Mouse (Mus musculus) heart, embryonic 14.5 days (tissue): ENCODE data around the gene Hcfc1r1. TPM values are rescaled to one million over a fixed set of nuclear protein-coding genes. Genes with fewer than 3 reads are reported as not detected.

Experiments
- ATAC-seq: fragments of 200-750 bp; cut with Nextera tagmentation; 2 replicates; pipeline ENCODE4 v1.8.0; 2017; ENCODE audit warnings: low read depth, moderate TSS enrichment; ENCODE audit not compliant: insufficient number of reproducible peaks, insufficient read depth, low FRiP score
- H3K27ac ChIP-seq, 2 experiments: fragments of 200-500 bp in 1 of 2; fragments of 300-500 bp in 1 of 2; sonication (generic) in 1 of 2; replicated peaks in 1 of 2; 2 replicates each; pipeline ENCODE4 v1.5.1; 2012 to 2014; ENCODE audit warnings: low read depth in 2 of 2, low read length in 2 of 2, control low read depth in 1 of 2, mild to moderate bottlenecking in 1 of 2, mixed read lengths in 1 of 2; ENCODE audit not compliant: control insufficient read depth in 1 of 2, insufficient read depth in 1 of 2
- H3K27me3 ChIP-seq: fragments of 300-500 bp; sonication (generic); 2 replicates; pipeline ENCODE4 v1.6.1; 2014; ENCODE audit warnings: mild to moderate bottlenecking, low read length, control low read depth; ENCODE audit not compliant: control insufficient read depth, insufficient read depth
- H3K36me3 ChIP-seq: fragments of 300-500 bp; sonication (generic); 2 replicates; pipeline ENCODE4 v1.6.1; 2014; ENCODE audit warnings: mild to moderate bottlenecking, control low read depth, low read length, mixed read lengths; ENCODE audit not compliant: control insufficient read depth, insufficient read depth
- H3K4me1 ChIP-seq, 2 experiments: fragments of 200-500 bp in 1 of 2; fragments of 300-500 bp in 1 of 2; sonication (generic) in 1 of 2; 2 replicates each; pipeline ENCODE4 v1.6.1; 2012 to 2014; ENCODE audit warnings: low read length in 2 of 2, control low read depth in 1 of 2, mixed read lengths in 1 of 2; ENCODE audit not compliant: control insufficient read depth in 2 of 2, insufficient read depth in 2 of 2
- H3K4me2 ChIP-seq: fragments of 300-500 bp; sonication (generic); 2 replicates; pipeline ENCODE4 v1.6.1; 2014; ENCODE audit warnings: mild to moderate bottlenecking, low read length
- H3K4me3 ChIP-seq, 2 experiments: fragments of 200-500 bp in 1 of 2; fragments of 300-500 bp in 1 of 2; sonication (generic) in 1 of 2; 2 replicates each; pipeline ENCODE4 v1.5.1; 2012 to 2014; ENCODE audit warnings: low read length in 2 of 2, mild to moderate bottlenecking in 2 of 2, control low read depth in 1 of 2, low read depth in 1 of 2, moderate library complexity in 1 of 2; ENCODE audit not compliant: control insufficient read depth in 1 of 2, insufficient read depth in 1 of 2
- H3K9ac ChIP-seq: fragments of 300-500 bp; sonication (generic); 2 replicates; pipeline ENCODE4 v1.6.1; 2014; ENCODE audit warnings: mild to moderate bottlenecking, low read length
- H3K9me3 ChIP-seq: fragments of 300-500 bp; sonication (generic); 2 replicates; pipeline ENCODE4 v1.6.1; 2016; ENCODE audit warnings: low read length, control low read depth; ENCODE audit not compliant: control insufficient read depth
- WGBS: fragments of 180-500 bp; shearing (Covaris S2); extraction: QIAGEN DNeasy Blood & Tissue Kit; methylation state at CpG from one replicate; pipeline ENCODE4 v1.1.7; 2014; 5-methylcytosine and 5-hydroxymethylcytosine counted together
- polyA plus RNA-seq: library from polyadenylated mRNA; unstranded; fragments of >200 nt; fragmentation: Nextera tagmentation; extraction: Ambion mirVana; gene quantifications from 2 replicates; pipeline ENCODE4 v1.2.1, GENCODE M21; 2014

The Hcfc1r1 gene
- polyA plus RNA-seq, 1 experiment from 2014 or later = 403 TPM

GRCm38 (mm10) chr17:23722376-23723125 is 49.2 kb downstream of the Hcfc1r1 start, which contains the start of gene 1520401A03Rik:
1520401A03Rik (minus strand) TSS chr17:23722783.
- no peak for ATAC-seq
- no peak within 1 kb of the TSS for H3K4me2 ChIP-seq
- H3K36me3 ChIP-seq = no peaks in the 10 kb centered on the region
- no peak within 1 kb of the TSS for H3K27ac ChIP-seq
- H3K27me3 ChIP-seq = no peaks in the 10 kb centered on the region
- H3K4me1 ChIP-seq = peaks cover 4 to 9% of the 10 kb centered on the region in 2 experiments; a peak in 3 of 4 replicates
- H3K9me3 ChIP-seq = no peaks in the 10 kb centered on the region
- H3K4me3 ChIP-seq = no peak within 1 kb of the TSS
- no peak within 1 kb of the TSS for H3K9ac ChIP-seq
- WGBS = 48% methylated on average over 7 of the region's 7 CpGs

Other genes with a start within 250 kb of the Hcfc1r1 start
- not detected in 2 replicates for gene Vmn2r117, start 193.9 kb upstream of the Hcfc1r1 start, polyA plus RNA-seq
- 13.8 and 14.0 TPM in 2 replicates for gene Zfp213, start 109.4 kb upstream of the Hcfc1r1 start, polyA plus RNA-seq
- 7.0 and 8.9 TPM in 2 replicates for gene Zfp13, start 74.1 kb upstream of the Hcfc1r1 start, polyA plus RNA-seq
- not detected in 2 replicates for gene Zscan10, start 72.7 kb upstream of the Hcfc1r1 start, polyA plus RNA-seq
- gene Mmp25, start 28.3 kb upstream of the Hcfc1r1 start, polyA plus RNA-seq = 0.26 and 0.70 TPM in 2 replicates
- gene Bicdl2, start 13.1 kb upstream of the Hcfc1r1 start, polyA plus RNA-seq = 0.15 and 0.16 TPM in 2 replicates
- gene Thoc6, start 286 bp downstream of the Hcfc1r1 start, polyA plus RNA-seq = 31.1 and 35.0 TPM in 2 replicates
- gene Tnfrsf12a, start 3.9 kb downstream of the Hcfc1r1 start, polyA plus RNA-seq = 107 and 114 TPM in 2 replicates
- 0.42 TPM in 1 of 2 replicates, not detected in the other for gene Cldn6, start 5.7 kb downstream of the Hcfc1r1 start, polyA plus RNA-seq
- gene Cldn9, start 10.4 kb downstream of the Hcfc1r1 start, polyA plus RNA-seq = 0.14 TPM in 1 of 2 replicates, not detected in the other
- gene 1520401A03Rik, start 49.2 kb downstream of the Hcfc1r1 start, polyA plus RNA-seq = not detected in 2 replicates
- gene Pkmyt1, start 52.7 kb downstream of the Hcfc1r1 start, polyA plus RNA-seq = 27.2 and 28.1 TPM in 2 replicates
- gene Paqr4, start 67.3 kb downstream of the Hcfc1r1 start, polyA plus RNA-seq = 10.6 and 12.7 TPM in 2 replicates
- not detected in 2 replicates for gene Kremen2, start 72.2 kb downstream of the Hcfc1r1 start, polyA plus RNA-seq
- gene Flywch1, start 98.0 kb downstream of the Hcfc1r1 start, polyA plus RNA-seq = 42.4 TPM in 2 replicates
- 4.4 and 5.1 TPM in 2 replicates for gene Flywch2, start 112.5 kb downstream of the Hcfc1r1 start, polyA plus RNA-seq
- gene Srrm2, start 116.9 kb downstream of the Hcfc1r1 start, polyA plus RNA-seq = 300 and 318 TPM in 2 replicates
- 950 and 1,075 TPM in 2 replicates for gene Elob, start 155.5 kb downstream of the Hcfc1r1 start, polyA plus RNA-seq
- not detected in 2 replicates for gene Prss33, start 162.5 kb downstream of the Hcfc1r1 start, polyA plus RNA-seq
- not detected in 2 replicates for gene Prss32, start 170.3 kb downstream of the Hcfc1r1 start, polyA plus RNA-seq
- not detected in 2 replicates for gene Prss41, start 170.6 kb downstream of the Hcfc1r1 start, polyA plus RNA-seq
- not detected in 2 replicates for gene Prss21, start 194.5 kb downstream of the Hcfc1r1 start, polyA plus RNA-seq
- gene Dcpp1, start 207.3 kb downstream of the Hcfc1r1 start, polyA plus RNA-seq = not detected in 2 replicates
- not detected in 2 replicates for gene Dcpp2, start 207.3 kb downstream of the Hcfc1r1 start, polyA plus RNA-seq
- gene Dcpp3, start 243.9 kb downstream of the Hcfc1r1 start, polyA plus RNA-seq = 0.36 and 0.54 TPM in 2 replicates